8 mouse cellular contexts compared by ENCODE assay signal in genomic region chr17:35865481-35866280, GRCm38 (mm10). TPM values are rescaled to one million over a fixed set of nuclear protein-coding genes. Genes with fewer than 3 reads are reported as not detected.
A peak's percentile ranks its signal among the peaks of the same experiment; 100 is the strongest.
DNase-seq lines count a peak whose midpoint lies in the region; ATAC-seq and TF ChIP-seq lines count a peak whose summit lies in the region.

Gene Ppp1r18 (plus strand): TSS chr17:35865593.

- H3K9ac ChIP-seq in heart, embryonic 15.5 days = peak within 1 kb of the TSS; percentile 81

- peak within 1 kb of the TSS; percentile 95 for H3K4me3 ChIP-seq in embryonic fibroblast, embryonic 13.5 days (ENCODE audit: insufficient read depth, low read length)
- peak within 1 kb of the TSS; percentile 77 for H3K4me3 ChIP-seq in heart, embryonic 15.5 days

- no peaks in the 10 kb centered on the region for H3K36me3 ChIP-seq in heart, embryonic 15.5 days

- DNase-seq in CD4-positive helper T cell, adult 2 months (ENCODE audit: low read depth, low spot score) = peak; percentile 66
- peak; percentile 88 for DNase-seq in R1 (ENCODE audit: low read depth, low spot score)
- peak; percentile 62 to 83 for DNase-seq in kidney, postnatal 25 days
- DNase-seq in spleen, postnatal 10 days (ENCODE audit: low spot score in 2 of 2) = peak; percentile 60 to 74

- peak; percentile 73 for ATAC-seq in heart, embryonic 15.5 days (replicated peaks; ENCODE audit: insufficient number of reproducible peaks, insufficient read depth, low FRiP score, low read depth)
- ATAC-seq in megakaryocyte progenitor cell, adult 5-6 weeks (replicated peaks; ENCODE audit: poor library complexity) = no peak
- no peak for ATAC-seq in frontal cortex, adult (ENCODE audit: low TSS enrichment)

- peak within 1 kb of the TSS; percentile 99 for H3K27ac ChIP-seq in embryonic fibroblast, embryonic 13.5 days (ENCODE audit: insufficient read depth, low read length)
- H3K27ac ChIP-seq in heart, embryonic 15.5 days = peak within 1 kb of the TSS; percentile 99

- no peak for TF ChIP-seq CTCF in embryonic fibroblast, embryonic 13.5 days (IDR thresholded peaks at IDR 0.05; ENCODE audit: borderline replicate concordance, insufficient read depth, low read length)

- H3K4me2 ChIP-seq in heart, embryonic 15.5 days = peak within 1 kb of the TSS; percentile 94

- H3K9me3 ChIP-seq in heart, embryonic 15.5 days (replicated peaks) = no peaks in the 10 kb centered on the region

- H3K4me1 ChIP-seq in embryonic fibroblast, embryonic 13.5 days (ENCODE audit: control insufficient read depth, insufficient read depth, low read length) = peaks cover 9% of the 10 kb centered on the region
- peaks cover 50% of the 10 kb centered on the region for H3K4me1 ChIP-seq in heart, embryonic 15.5 days (replicated peaks)

- H3K27me3 ChIP-seq in heart, embryonic 15.5 days = no peaks in the 10 kb centered on the region

- TF ChIP-seq POLR2A in embryonic fibroblast, embryonic 13.5 days (IDR thresholded peaks at IDR 0.05; ENCODE audit: low read depth, low read length) = peak; percentile 88

- WGBS in heart, embryonic 15.5 days = under 1% methylated on average over 48 of the region's 48 CpGs

RNA-seq across cellular contexts. Expression of gene Ppp1r18, which starts in this region (rescaled TPM):
- 92.1 and 115 TPM in 2 replicates for polyA plus RNA-seq in embryonic fibroblast, embryonic 13.5 days (2011; ENCODE audit: insufficient read length, low read depth, missing spikeins)
- polyA plus RNA-seq in heart, embryonic 15.5 days (2015; fragmentation: Nextera tagmentation; extraction: Ambion mirVana) = 17.9 and 21.4 TPM in 2 replicates
- 49.8 and 60.9 TPM in 2 replicates for total RNA-seq in megakaryocyte progenitor cell, adult 5-6 weeks (2015)
- total RNA-seq in megakaryocyte progenitor cell, adult 5-6 weeks (2017) = 17.4 and 20.5 TPM in 2 replicates
